Mouse (Mus musculus): ENCODE measurements around the gene Plp1. TPM values are rescaled to one million over a fixed set of nuclear protein-coding genes. Genes with fewer than 3 reads are reported as not detected.
A peak's percentile ranks its signal among the peaks of the same experiment; 100 is the strongest.

The Plp1 gene
- polyA plus RNA-seq, 1 experiment from 2014 or later, result 2.4 TPM

GRCm38 (mm10) chrX:136868061-136869040 is 45.9 kb downstream of the Plp1 start, which contains the start of gene Rab9b:
Gene Rab9b, minus strand, starts transcription at chrX:136868755.
- Histone ChIP-seq H3K9ac (peak within 1 kb of the TSS; percentile 71), H3K4me3 (peak within 1 kb of the TSS; percentile 60), H3K4me2 (peak within 1 kb of the TSS; percentile 79), H3K4me1 (no peaks in the 10 kb centered on the region), H3K27me3 (replicated peaks) (0 out of 2 replicates have a peak, but pooled peaks cover 5% of the 10 kb centered on the region), H3K27ac (replicated peaks) (no peak within 1 kb of the TSS), H3K9me3 (no peaks in the 10 kb centered on the region), H3K36me3 (no peaks in the 10 kb centered on the region)
- WGBS, result 14% methylated on average over 32 of the region's 36 CpGs
- ATAC-seq (ENCODE audit: extremely low read depth, insufficient number of reproducible peaks, low FRiP score, low TSS enrichment), result no peak

Other genes starting within 250 kb of the Plp1 start
- gene Tceal3, start 231.8 kb upstream of the Plp1 start, polyA plus RNA-seq (2015; fragmentation: Nextera tagmentation; extraction: Ambion mirVana), result 3.9 and 5.2 TPM in 2 replicates
- 9.6 and 10.0 TPM in 2 replicates for gene Tceal1, start 114.7 kb upstream of the Plp1 start, polyA plus RNA-seq (2015; fragmentation: Nextera tagmentation; extraction: Ambion mirVana)
- gene Morf4l2, start 79.0 kb upstream of the Plp1 start, polyA plus RNA-seq (2015; fragmentation: Nextera tagmentation; extraction: Ambion mirVana), result 334 and 360 TPM in 2 replicates
- gene Glra4, start 42.5 kb upstream of the Plp1 start, polyA plus RNA-seq (2015; fragmentation: Nextera tagmentation; extraction: Ambion mirVana), result 0.10 and 0.12 TPM in 2 replicates
- gene Rab9b, start 46.1 kb downstream of the Plp1 start, polyA plus RNA-seq (2015; fragmentation: Nextera tagmentation; extraction: Ambion mirVana), result 0.11 and 0.22 TPM in 2 replicates
- gene H2bfm, start 104.7 kb downstream of the Plp1 start, polyA plus RNA-seq (2015; fragmentation: Nextera tagmentation; extraction: Ambion mirVana), result not detected in 2 replicates
- 16.5 and 17.7 TPM in 2 replicates for gene Tmsb15b2, start 152.8 kb downstream of the Plp1 start, polyA plus RNA-seq (2015; fragmentation: Nextera tagmentation; extraction: Ambion mirVana)
- gene Tmsb15l, start 154.2 kb downstream of the Plp1 start, polyA plus RNA-seq (2015; fragmentation: Nextera tagmentation; extraction: Ambion mirVana), result 2.0 and 2.7 TPM in 2 replicates
- gene Tmsb15b1, start 154.2 kb downstream of the Plp1 start, polyA plus RNA-seq (2015; fragmentation: Nextera tagmentation; extraction: Ambion mirVana), result 11.6 and 14.9 TPM in 2 replicates
- 3.2 and 4.1 TPM in 2 replicates for gene Zcchc18, start 170.5 kb downstream of the Plp1 start, polyA plus RNA-seq (2015; fragmentation: Nextera tagmentation; extraction: Ambion mirVana)
- 5.6 and 6.4 TPM in 2 replicates for gene Slc25a53, start 215.6 kb downstream of the Plp1 start, polyA plus RNA-seq (2015; fragmentation: Nextera tagmentation; extraction: Ambion mirVana)
- gene Fam199x, start 226.9 kb downstream of the Plp1 start, polyA plus RNA-seq (2015; fragmentation: Nextera tagmentation; extraction: Ambion mirVana), result 3.7 and 4.2 TPM in 2 replicates

Data from heart, embryonic 13.5 days (tissue).